Mouse (Mus musculus): ENCODE results near the gene Fggy. TPM values are rescaled to one million over a fixed set of nuclear protein-coding genes. Genes with fewer than 3 reads are reported as not detected.

Fggy gene
- total and polyA plus RNA-seq, 2 experiments from 2014 or later = 2.7 to 3.9 TPM

DNA sequence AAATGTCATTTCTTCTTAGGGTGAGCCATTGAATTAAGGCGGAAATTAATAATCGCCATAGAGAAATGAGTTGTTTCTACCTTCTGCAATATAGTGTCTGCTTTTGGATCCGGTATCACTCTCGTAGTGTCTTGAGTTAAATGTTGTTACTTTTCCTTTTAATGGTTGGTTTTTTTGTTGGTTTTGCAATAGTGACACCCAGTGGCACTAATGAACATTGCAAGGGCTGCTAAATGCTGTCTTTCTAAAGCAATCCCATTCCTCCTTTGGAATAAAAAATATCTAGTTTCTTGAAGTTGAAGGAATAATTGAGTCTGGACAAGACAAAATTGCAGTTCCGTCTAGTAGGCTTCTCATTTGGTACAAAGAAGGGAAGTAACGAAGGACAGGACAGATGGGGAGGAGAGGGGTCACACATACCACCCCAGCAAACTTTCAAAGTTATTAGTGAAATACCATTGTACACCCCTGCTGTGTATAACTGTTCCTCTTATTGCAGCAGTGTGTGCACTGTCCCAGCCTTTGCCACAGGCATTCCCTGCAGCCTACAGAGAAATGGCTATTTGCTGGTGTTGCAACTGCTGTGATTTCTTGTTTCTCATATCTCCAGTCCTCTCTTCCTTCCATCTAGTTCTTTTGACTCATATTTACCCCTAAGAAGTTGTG, 314.0 kb downstream of the Fggy start:
- no peak overlapping the region for H3K9ac ChIP-seq (replicated peaks; ENCODE audit: low read depth, low read length)
- no peak overlapping the region for H3K4me3 ChIP-seq (ENCODE audit: low read depth, low read length)
- no peaks in the 10 kb centered on the region for H3K4me1 ChIP-seq (ENCODE audit: control insufficient read depth, insufficient read depth)
- H3K27me3 ChIP-seq (ENCODE audit: control insufficient read depth, insufficient read depth, low read length) = no peaks in the 10 kb centered on the region
- WGBS = 14% methylated on average over 6 of the region's 6 CpGs
- H3K36me3 ChIP-seq (replicated peaks; ENCODE audit: control insufficient read depth, insufficient read depth, low read length) = no peaks in the 10 kb centered on the region
- ATAC-seq (ENCODE audit: insufficient read depth, low read depth) = no peak
- H3K4me2 ChIP-seq (ENCODE audit: low read depth, low read length) = peak overlapping the region; percentile 40; the same call in 1 of the 2 replicates
- no peaks in the 10 kb centered on the region for H3K9me3 ChIP-seq (replicated peaks; ENCODE audit: control insufficient read depth, low read length)
- TF ChIP-seq EP300 (IDR thresholded peaks at IDR 0.05; ENCODE audit: low read depth) (no peak), CTCF (IDR thresholded peaks at IDR 0.05; ENCODE audit: low read depth) (peak; percentile 87)
- peak; percentile 51 for DNase-seq (ENCODE audit: low spot score)
- no peak overlapping the region for H3K27ac ChIP-seq (ENCODE audit: low read depth)

DNA sequence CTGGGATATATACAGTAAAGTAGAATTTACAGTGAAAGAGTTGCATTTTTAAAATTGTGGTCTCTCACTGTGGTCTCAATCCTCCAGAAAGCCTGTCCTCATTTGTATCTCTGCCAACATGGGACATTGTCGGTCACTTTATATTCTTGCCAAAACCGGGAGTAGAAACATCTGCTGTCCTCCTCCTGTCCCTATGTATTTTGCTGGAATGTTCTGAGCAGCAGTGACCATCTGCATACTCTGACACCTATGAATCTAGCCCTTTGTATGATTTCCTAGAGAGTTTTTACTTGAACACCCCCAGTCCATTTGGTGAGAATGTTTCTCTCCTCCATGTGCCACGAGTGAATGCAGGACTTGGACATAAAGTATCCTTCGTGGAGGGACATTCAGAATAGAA, 318.6 kb downstream of the Fggy start:
- H3K4me2 ChIP-seq (ENCODE audit: low read depth, low read length) = no peak overlapping the region
- ATAC-seq (ENCODE audit: insufficient read depth, low read depth) (no peak), DNase-seq (ENCODE audit: low spot score) (no peak)
- H3K9me3 ChIP-seq (replicated peaks; ENCODE audit: control insufficient read depth, low read length) = no peaks in the 10 kb centered on the region
- H3K27me3 ChIP-seq (ENCODE audit: control insufficient read depth, insufficient read depth, low read length) = no peaks in the 10 kb centered on the region
- no peak overlapping the region for H3K9ac ChIP-seq (replicated peaks; ENCODE audit: low read depth, low read length)
- no peak overlapping the region for H3K27ac ChIP-seq (ENCODE audit: low read depth)
- 78% methylated on average over 4 of the region's 4 CpGs for WGBS
- no peaks in the 10 kb centered on the region for H3K36me3 ChIP-seq (replicated peaks; ENCODE audit: control insufficient read depth, insufficient read depth, low read length)
- H3K4me3 ChIP-seq (ENCODE audit: low read depth, low read length) = no peak overlapping the region
- TF ChIP-seq EP300 (IDR thresholded peaks at IDR 0.05; ENCODE audit: low read depth) (no peak), CTCF (IDR thresholded peaks at IDR 0.05; ENCODE audit: low read depth) (no peak)
- no peaks in the 10 kb centered on the region for H3K4me1 ChIP-seq (ENCODE audit: control insufficient read depth, insufficient read depth)

- no peak overlapping the region for H3K27ac ChIP-seq (ENCODE audit: low read depth)
- 72% methylated on average over 4 of the region's 4 CpGs for WGBS
Measured at GRCm38 (mm10) chr4:95877436-95877835, 320.1 kb downstream of the Fggy start.

DNA sequence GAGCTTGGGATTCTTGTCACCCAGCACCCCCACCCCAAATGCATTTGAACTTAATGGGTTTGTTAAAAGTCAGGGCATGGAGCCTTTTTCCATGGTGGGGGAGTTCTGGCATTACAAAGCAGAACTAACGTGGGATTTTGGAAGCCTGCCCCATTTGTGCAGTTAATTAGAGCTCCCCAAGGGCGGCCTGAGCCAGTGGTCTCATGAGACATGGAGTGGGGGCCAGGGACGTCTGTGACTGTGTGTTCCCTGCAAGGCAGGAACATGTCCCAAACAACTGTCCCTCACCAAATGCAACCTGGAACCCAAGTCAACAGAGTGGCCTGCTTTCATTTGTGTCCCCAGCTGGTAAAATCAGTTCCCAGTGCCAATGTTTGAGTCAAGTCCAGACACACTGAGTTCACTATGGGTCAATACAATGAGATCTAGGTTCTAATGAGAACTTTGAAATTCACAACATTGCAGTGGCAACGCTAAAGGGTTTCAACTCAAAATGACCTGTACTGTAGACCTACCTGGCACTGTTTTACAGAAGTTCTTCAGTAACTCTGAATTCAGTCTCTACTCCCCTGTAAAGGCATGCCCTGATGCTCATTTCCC, 324.5 kb downstream of the Fggy start:
- H3K4me3 ChIP-seq (ENCODE audit: low read depth, low read length) = no peak overlapping the region
- H3K27ac ChIP-seq (ENCODE audit: low read depth) = no peak overlapping the region
- H3K4me2 ChIP-seq (ENCODE audit: low read depth, low read length) = no peak overlapping the region
- WGBS = 52% methylated on average over 4 of the region's 4 CpGs
- H3K9ac ChIP-seq (replicated peaks; ENCODE audit: low read depth, low read length) = no peak overlapping the region
- ATAC-seq (ENCODE audit: insufficient read depth, low read depth) (no peak), DNase-seq (ENCODE audit: low spot score) (no peak)
- TF ChIP-seq EP300 (IDR thresholded peaks at IDR 0.05; ENCODE audit: low read depth) (no peak), CTCF (IDR thresholded peaks at IDR 0.05; ENCODE audit: low read depth) (no peak)
- H3K9me3 ChIP-seq (replicated peaks; ENCODE audit: control insufficient read depth, low read length) = no peaks in the 10 kb centered on the region
- no peaks in the 10 kb centered on the region for H3K4me1 ChIP-seq (ENCODE audit: control insufficient read depth, insufficient read depth)
- H3K27me3 ChIP-seq (ENCODE audit: control insufficient read depth, insufficient read depth, low read length) = no peaks in the 10 kb centered on the region
- H3K36me3 ChIP-seq (replicated peaks; ENCODE audit: control insufficient read depth, insufficient read depth, low read length) = no peaks in the 10 kb centered on the region

More at GRCm38 (mm10) chr4:95877436-95877835, 320.1 kb downstream of the Fggy start:
- Histone ChIP-seq H3K4me2 (ENCODE audit: low read depth, low read length) (no peak overlapping the region), H3K9ac (replicated peaks; ENCODE audit: low read depth, low read length) (no peak overlapping the region), H3K4me1 (ENCODE audit: control insufficient read depth, insufficient read depth) (no peaks in the 10 kb centered on the region), H3K4me3 (ENCODE audit: low read depth, low read length) (no peak overlapping the region), H3K9me3 (replicated peaks; ENCODE audit: control insufficient read depth, low read length) (no peaks in the 10 kb centered on the region), H3K27me3 (ENCODE audit: control insufficient read depth, insufficient read depth, low read length) (no peaks in the 10 kb centered on the region), H3K36me3 (replicated peaks; ENCODE audit: control insufficient read depth, insufficient read depth, low read length) (no peaks in the 10 kb centered on the region)
- TF ChIP-seq CTCF (IDR thresholded peaks at IDR 0.05; ENCODE audit: low read depth) (no peak), EP300 (IDR thresholded peaks at IDR 0.05; ENCODE audit: low read depth) (no peak)
- DNase-seq (ENCODE audit: low spot score) (no peak), ATAC-seq (ENCODE audit: insufficient read depth, low read depth) (no peak)

DNA sequence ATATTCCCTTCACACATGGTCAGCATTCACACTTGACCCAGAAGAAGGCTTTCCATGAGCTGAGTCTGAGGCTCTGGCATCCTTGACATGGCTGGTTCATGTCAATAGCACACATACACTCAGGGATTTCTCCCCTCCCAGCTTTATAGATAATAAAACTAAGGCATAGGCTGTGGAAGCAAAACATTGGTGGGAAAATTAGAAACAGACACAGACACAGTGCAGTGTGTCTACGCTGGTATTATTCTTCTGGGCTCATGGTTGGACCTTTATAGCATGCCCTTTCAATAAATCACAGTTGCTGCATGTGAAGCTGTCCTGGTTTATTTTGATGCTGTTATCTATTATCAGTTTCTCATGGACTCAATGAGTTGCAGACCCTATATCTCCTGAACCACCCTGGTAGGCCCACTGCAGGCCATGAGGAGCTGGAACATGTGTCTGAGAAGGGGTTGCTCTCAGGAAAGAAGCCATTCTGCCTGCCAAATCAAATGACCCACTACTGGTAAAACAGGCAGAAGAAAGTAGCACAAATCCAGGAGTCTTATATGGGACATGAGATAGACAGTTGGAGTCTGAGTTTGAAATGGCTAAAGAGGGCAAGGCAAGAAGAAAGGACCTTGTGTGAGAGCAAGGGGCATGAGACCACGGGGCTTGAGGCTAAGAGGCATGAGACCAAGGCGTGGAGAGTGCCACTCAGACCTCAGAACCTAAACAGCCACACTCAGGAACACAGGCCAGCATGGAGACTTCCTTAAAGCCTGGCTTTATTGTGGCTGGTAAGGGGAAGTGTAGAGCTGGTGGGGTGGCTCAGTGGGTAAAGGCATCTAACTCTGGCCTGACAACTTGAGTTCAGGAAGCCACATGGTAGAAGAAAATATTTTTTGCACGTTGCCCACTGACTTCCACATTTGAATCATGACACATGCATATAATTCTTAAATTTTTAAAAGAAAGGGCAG, 327.2 kb downstream of the Fggy start:
- DNase-seq (ENCODE audit: low spot score) (no peak), ATAC-seq (ENCODE audit: insufficient read depth, low read depth) (no peak)
- TF ChIP-seq CTCF (IDR thresholded peaks at IDR 0.05; ENCODE audit: low read depth) = no peak
- TF ChIP-seq EP300 (IDR thresholded peaks at IDR 0.05; ENCODE audit: low read depth) = no peak
- 75% methylated on average over 4 of the region's 4 CpGs for WGBS
- Histone ChIP-seq H3K9ac (replicated peaks; ENCODE audit: low read depth, low read length) (no peak overlapping the region), H3K27me3 (ENCODE audit: control insufficient read depth, insufficient read depth, low read length) (no peaks in the 10 kb centered on the region), H3K4me1 (ENCODE audit: control insufficient read depth, insufficient read depth) (no peaks in the 10 kb centered on the region), H3K36me3 (replicated peaks; ENCODE audit: control insufficient read depth, insufficient read depth, low read length) (no peaks in the 10 kb centered on the region), H3K4me2 (ENCODE audit: low read depth, low read length) (no peak overlapping the region), H3K9me3 (replicated peaks; ENCODE audit: control insufficient read depth, low read length) (no peaks in the 10 kb centered on the region), H3K4me3 (ENCODE audit: low read depth, low read length) (no peak overlapping the region), H3K27ac (ENCODE audit: low read depth) (no peak overlapping the region)
